Mouse (Mus musculus): ENCODE results near the gene Cadm4. TPM values are rescaled to one million over a fixed set of nuclear protein-coding genes. Genes with fewer than 3 reads are reported as not detected.
"Not testable (repeated sequence)": the region's sequence is repeated elsewhere in the genome, so short reads cannot be mapped to it uniquely, and the experiment has no call there.

Gene Cadm4
- total RNA-seq, 4 experiments from 2014 or later: 16.6 to 22.0 (median 18.7) TPM

GRCm38 (mm10) chr7:24467886-24468285, 13.9 kb upstream of the Cadm4 start:
- DNase-seq (ENCODE audit: low spot score): no peak

GRCm38 (mm10) chr7:24469126-24469525, 12.7 kb upstream of the Cadm4 start:
- no peak for DNase-seq (ENCODE audit: low spot score)

GRCm38 (mm10) chr7:24470356-24470755, 11.5 kb upstream of the Cadm4 start:
- no peak for DNase-seq (ENCODE audit: low spot score)

GRCm38 (mm10) chr7:24472442-24472841, 9.4 kb upstream of the Cadm4 start:
- DNase-seq (ENCODE audit: low spot score): no peak

- DNase-seq (ENCODE audit: low spot score): no peak
These were observed 8.9 kb upstream of the Cadm4 start for GRCm38 (mm10) chr7:24472937-24473336.

- peak; percentile 57 for DNase-seq (ENCODE audit: low spot score)
These were observed 7.8 kb upstream of the Cadm4 start for GRCm38 (mm10) chr7:24473913-24474529.

- DNase-seq (ENCODE audit: low spot score): no peak
These were observed 6.9 kb upstream of the Cadm4 start for GRCm38 (mm10) chr7:24474811-24475506.

- no peak for DNase-seq (ENCODE audit: low spot score)
These were observed 5.5 kb upstream of the Cadm4 start for GRCm38 (mm10) chr7:24476338-24476737.

- DNase-seq (ENCODE audit: low spot score): no peak
These were observed 5.0 kb upstream of the Cadm4 start for GRCm38 (mm10) chr7:24476856-24477255.

GRCm38 (mm10) chr7:24478911-24479310, 2.9 kb upstream of the Cadm4 start:
- no peak for DNase-seq (ENCODE audit: low spot score)

- no peak for DNase-seq (ENCODE audit: low spot score)
These were observed 2.1 kb upstream of the Cadm4 start for GRCm38 (mm10) chr7:24479685-24480084.

GRCm38 (mm10) chr7:24480121-24480941, 1.5 kb upstream of the Cadm4 start:
- DNase-seq (ENCODE audit: low spot score): peak; percentile 21

GRCm38 (mm10) chr7:24480986-24481473, 793 bp upstream of the Cadm4 start:
- no peak for DNase-seq (ENCODE audit: low spot score)

GRCm38 (mm10) chr7:24482208-24483020, 591 bp downstream of the Cadm4 start:
- no peak for DNase-seq (ENCODE audit: low spot score)

- not testable (repeated sequence) for DNase-seq (ENCODE audit: low spot score)
These were observed 1.5 kb downstream of the Cadm4 start for GRCm38 (mm10) chr7:24483291-24483690.

- DNase-seq (ENCODE audit: low spot score): no peak
These were observed 3.7 kb downstream of the Cadm4 start for GRCm38 (mm10) chr7:24485481-24485880.

GRCm38 (mm10) chr7:24486654-24487130, 4.9 kb downstream of the Cadm4 start:
- DNase-seq (ENCODE audit: low spot score): no peak

GRCm38 (mm10) chr7:24487403-24487802, 5.6 kb downstream of the Cadm4 start:
- DNase-seq (ENCODE audit: low spot score): no peak

- no peak for DNase-seq (ENCODE audit: low spot score)
These were observed 6.5 kb downstream of the Cadm4 start for GRCm38 (mm10) chr7:24488303-24488702.

GRCm38 (mm10) chr7:24499856-24500577, 18.2 kb downstream of the Cadm4 start:
- DNase-seq (ENCODE audit: low spot score): no peak

- no peak for DNase-seq (ENCODE audit: low spot score)
These were observed 19.1 kb downstream of the Cadm4 start for GRCm38 (mm10) chr7:24500929-24501328.

All from heart, adult 8-10 months (tissue).